Mouse (Mus musculus) cerebellum, adult 2 months (tissue): Measurements from ENCODE around the gene Gm10837. TPM values are rescaled to one million over a fixed set of nuclear protein-coding genes. Genes with fewer than 3 reads are reported as not detected.
"Not testable (repeated sequence)": the region's sequence is repeated elsewhere in the genome, so short reads cannot be mapped to it uniquely, and the experiment has no call there.

ENCODE experiments used
- DNase-seq, 2 experiments: peaks; one replicate each; pipeline ENCODE4 v3.0.0; 2021
- H3K27ac ChIP-seq: fragments of 200-500 bp; 2 replicates; pipeline ENCODE4 v1.5.1; 2012; ENCODE audit warnings: low read length, control low read depth, inconsistent platforms; ENCODE audit not compliant: insufficient read depth
- H3K27me3 ChIP-seq: fragments of 200-500 bp; 2 replicates; pipeline ENCODE4 v1.6.1; 2012; ENCODE audit warnings: inconsistent platforms, mild to moderate bottlenecking, low read length, moderate library complexity; ENCODE audit not compliant: control insufficient read depth, insufficient read depth
- H3K4me1 ChIP-seq: fragments of 200-500 bp; 2 replicates; pipeline ENCODE4 v1.6.1; 2011; ENCODE audit warnings: low read length; ENCODE audit not compliant: control insufficient read depth, insufficient read depth
- H3K4me3 ChIP-seq: fragments of 200-500 bp; replicated peaks from 2 replicates; pipeline ENCODE3; 2011; ENCODE audit warnings: mild to moderate bottlenecking, low read depth, low read length, control low read depth; ENCODE audit not compliant: insufficient read depth
- CTCF ChIP-seq: fragments of 200-500 bp; IDR thresholded peaks from 2 replicates; pipeline ENCODE4 v1.5.1; 2011; ENCODE audit warnings: low read depth, mild to moderate bottlenecking, control low read depth, low read length, moderate library complexity, borderline replicate concordance; ENCODE audit not compliant: insufficient read depth
- POLR2A ChIP-seq: fragments of 200-500 bp; IDR thresholded peaks from 2 replicates; pipeline ENCODE4 v1.6.1; 2011; ENCODE audit warnings: low read length, control low read depth, borderline replicate concordance; ENCODE audit not compliant: insufficient read depth
- WGBS: fragments of 180-500 bp; shearing (Covaris S2); methylation state at CpG from one replicate; pipeline ENCODE4 v1.1.7; 2018; 5-methylcytosine and 5-hydroxymethylcytosine counted together
- polyA plus RNA-seq: library from polyadenylated mRNA; depleted of rRNA; stranded (reverse); fragments of >200 nt; gene quantifications from 2 replicates; pipeline ENCODE4 v1.2.3, GENCODE M21; 2012

Gene Gm10837
- polyA plus RNA-seq, 1 experiment = 2.7 TPM

GRCm38 (mm10) chr14:122462689-122463079, 27.7 kb upstream of the Gm10837 start:
- peak overlapping the region; percentile 98 for H3K27ac ChIP-seq
- peaks cover 2% of the 10 kb centered on the region for H3K4me1 ChIP-seq
- TF ChIP-seq CTCF = no peak
- TF ChIP-seq POLR2A = no peak
- WGBS = under 1% methylated on average over 17 of the region's 17 CpGs
- peak; percentile 47 to 67 for DNase-seq
- peak overlapping the region; percentile 97 for H3K4me3 ChIP-seq
- no peaks in the 10 kb centered on the region for H3K27me3 ChIP-seq

- peaks cover 2% of the 10 kb centered on the region for H3K4me1 ChIP-seq
- DNase-seq = peak; percentile 74 to 78
- H3K4me3 ChIP-seq = peak overlapping the region; percentile 97
- WGBS = 2% methylated on average over 40 of the region's 40 CpGs
- peak overlapping the region; percentile 98 for H3K27ac ChIP-seq
- H3K27me3 ChIP-seq = no peaks in the 10 kb centered on the region
- TF ChIP-seq CTCF (no peak), POLR2A (no peak)
Observed at GRCm38 (mm10) chr14:122463080-122463691, 27.2 kb upstream of the Gm10837 start.

GRCm38 (mm10) chr14:122463734-122464341, 26.5 kb upstream of the Gm10837 start:
- TF ChIP-seq POLR2A = 0 out of 2 replicates have a peak, but pooled peaks have one; percentile 26
- H3K27me3 ChIP-seq = not testable (repeated sequence)

GRCm38 (mm10) chr14:122464351-122464762, 26.0 kb upstream of the Gm10837 start:
- under 1% methylated on average over 45 of the region's 62 CpGs for WGBS
- DNase-seq = no peak
- Histone ChIP-seq H3K4me1 (peaks cover 2% of the 10 kb centered on the region), H3K27me3 (no peaks in the 10 kb centered on the region), H3K4me3 (peak overlapping the region; percentile 71), H3K27ac (peak overlapping the region; percentile 98)
- no peak for TF ChIP-seq POLR2A
- no peak for TF ChIP-seq CTCF

More at GRCm38 (mm10) chr14:122463734-122464341, 26.5 kb upstream of the Gm10837 start:
- not testable (repeated sequence) for H3K4me1 ChIP-seq
- WGBS = under 1% methylated on average over 58 of the region's 58 CpGs
- H3K4me3 ChIP-seq = peak overlapping the region; percentile 97
- DNase-seq = peak; percentile 82 to 84
- H3K27ac ChIP-seq = peak overlapping the region; percentile 98

GRCm38 (mm10) chr14:122464763-122465741, 25.3 kb upstream of the Gm10837 start, which contains the start of gene Zic5:
Gene Zic5, minus strand, starts transcription at chr14:122465677.
- peaks cover 6% of the 10 kb centered on the region for H3K4me1 ChIP-seq
- H3K4me3 ChIP-seq = peak within 1 kb of the TSS; percentile 71
- 1% methylated on average over 57 of the region's 62 CpGs for WGBS
- DNase-seq = peak; percentile 91 to 92
- H3K27me3 ChIP-seq = no peaks in the 10 kb centered on the region
- TF ChIP-seq POLR2A (peak; percentile 66; the same call in 1 of the 2 replicates), CTCF (no peak)
- peak within 1 kb of the TSS; percentile 98 for H3K27ac ChIP-seq

- peaks cover 8% of the 10 kb centered on the region for H3K4me1 ChIP-seq
- WGBS = 26% methylated on average over 13 of the region's 13 CpGs
- DNase-seq = peak in 1 of 2 experiments; percentile 40
- H3K27ac ChIP-seq = peak overlapping the region; percentile 34; the same call in 1 of the 2 replicates
- TF ChIP-seq CTCF (no peak), POLR2A (no peak)
- H3K4me3 ChIP-seq = peak overlapping the region; percentile 71
- H3K27me3 ChIP-seq = no peaks in the 10 kb centered on the region
Observed at GRCm38 (mm10) chr14:122465931-122466490, 24.4 kb upstream of the Gm10837 start.

GRCm38 (mm10) chr14:122466756-122467362, 23.5 kb upstream of the Gm10837 start:
- no peak overlapping the region for H3K4me3 ChIP-seq
- no peak overlapping the region for H3K27ac ChIP-seq
- H3K27me3 ChIP-seq = no peaks in the 10 kb centered on the region
- H3K4me1 ChIP-seq = peaks cover 8% of the 10 kb centered on the region
- 55% methylated on average over 7 of the region's 7 CpGs for WGBS
- TF ChIP-seq POLR2A (no peak), CTCF (no peak)
- DNase-seq = peak; percentile 10 to 14
